31 mouse cellular contexts compared by ENCODE assay signal in the genomic region with DNA sequence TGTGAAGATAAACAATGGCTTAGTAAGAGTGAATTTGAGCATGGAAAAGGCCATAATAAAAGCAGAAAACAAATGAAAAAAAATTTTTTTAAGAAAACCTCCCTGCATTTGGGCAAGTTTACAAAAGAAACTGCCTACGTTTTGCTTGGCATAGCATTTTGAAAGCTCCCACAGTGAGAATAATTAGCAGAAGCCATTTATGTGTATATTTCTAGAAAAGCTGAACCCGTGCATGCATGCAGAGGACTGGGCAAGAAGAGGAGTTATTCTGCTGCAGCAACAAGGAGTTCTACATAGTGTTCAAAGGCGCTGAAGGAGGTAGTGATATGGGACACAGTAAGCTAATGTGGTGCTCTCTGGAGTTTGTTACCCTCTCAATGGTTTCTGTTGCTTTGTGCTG.
A peak's percentile ranks its signal among the peaks of the same experiment; 100 is the strongest.
DNase-seq lines count a peak whose midpoint lies in the region; ATAC-seq lines count a peak whose summit lies in the region.
"Had no signal": no experiment of that assay in that cellular context is flagged by ENCODE, and none has a peak within 500 bp of the region (broad histone marks: within the 10 kb centered on the region; RNA-seq: fewer than 3 reads in every experiment).

No protein-coding gene starts in this region.

- no peaks in the 10 kb centered on the region for H3K9me3 ChIP-seq in limb, embryonic 12.5 days
- H3K9me3 ChIP-seq in limb, embryonic 10.5 days (replicated peaks), result no peaks in the 10 kb centered on the region
- no peaks in the 10 kb centered on the region for H3K9me3 ChIP-seq in kidney, embryonic 14.5 days (ENCODE audit: control insufficient read depth, low read length)
- H3K9me3 ChIP-seq: embryonic facial prominence, embryonic 10.5 days; embryonic facial prominence, embryonic 13.5 days; forebrain, embryonic 13.5 days; G1E; heart, embryonic 12.5 days; heart, embryonic 15.5 days had no signal

- 0 out of 2 replicates have a peak overlapping the region, but pooled peaks have one; percentile 13 for H3K27ac ChIP-seq in limb, embryonic 12.5 days
- no peak overlapping the region for H3K27ac ChIP-seq in limb, embryonic 10.5 days
- no peak overlapping the region for H3K27ac ChIP-seq in kidney, embryonic 14.5 days (ENCODE audit: low read depth, low read length)
- H3K27ac ChIP-seq: embryonic facial prominence, embryonic 10.5 days; embryonic facial prominence, embryonic 13.5 days; forebrain, embryonic 13.5 days; heart, embryonic 15.5 days; hindbrain, embryonic 14.5 days; hindbrain, postnatal 0 days had no signal

- H3K36me3 ChIP-seq in limb, embryonic 12.5 days, result no peaks in the 10 kb centered on the region
- H3K36me3 ChIP-seq in limb, embryonic 10.5 days, result no peaks in the 10 kb centered on the region
- no peaks in the 10 kb centered on the region for H3K36me3 ChIP-seq in kidney, embryonic 14.5 days (ENCODE audit: control insufficient read depth, insufficient read depth, low read length)
- H3K36me3 ChIP-seq: embryonic facial prominence, embryonic 10.5 days; embryonic facial prominence, embryonic 13.5 days; G1E; heart, embryonic 12.5 days; heart, embryonic 15.5 days had no signal

- H3K9ac ChIP-seq in limb, embryonic 12.5 days (replicated peaks), result no peak overlapping the region
- H3K9ac ChIP-seq in kidney, embryonic 14.5 days (ENCODE audit: low read depth, low read length), result no peak overlapping the region
- H3K9ac ChIP-seq: embryonic facial prominence, embryonic 13.5 days; forebrain, embryonic 13.5 days; forebrain, postnatal 0 days; heart, embryonic 12.5 days; heart, embryonic 15.5 days; hindbrain, embryonic 14.5 days had no signal

- ATAC-seq in frontal cortex, adult (ENCODE audit: low TSS enrichment), result peak; percentile 97
- ATAC-seq in limb, embryonic 12.5 days (ENCODE audit: insufficient number of reproducible peaks, insufficient read depth, low FRiP score, low TSS enrichment, low read depth), result no peak
- ATAC-seq in kidney, embryonic 14.5 days (ENCODE audit: low FRiP score, low TSS enrichment), result no peak
- ATAC-seq: forebrain, embryonic 13.5 days; forebrain, postnatal 0 days; hindbrain, postnatal 0 days; inflammation-experienced regulatory T-cells, adult 6 months; Patski had no signal

- H3K4me3 ChIP-seq in limb, embryonic 12.5 days (replicated peaks), result no peak overlapping the region
- H3K4me3 ChIP-seq in limb, embryonic 10.5 days, result no peak overlapping the region
- H3K4me3 ChIP-seq in kidney, embryonic 14.5 days (ENCODE audit: low read length), result no peak overlapping the region
- H3K4me3 ChIP-seq: embryonic facial prominence, embryonic 10.5 days; embryonic facial prominence, embryonic 13.5 days; erythroblast, embryonic 14.5 days; forebrain, embryonic 13.5 days; heart, embryonic 12.5 days; heart, embryonic 15.5 days had no signal

- H3K27me3 ChIP-seq in limb, embryonic 12.5 days, result no peaks in the 10 kb centered on the region
- no peaks in the 10 kb centered on the region for H3K27me3 ChIP-seq in limb, embryonic 10.5 days (ENCODE audit: low read depth, poor library complexity, severe bottlenecking)
- no peaks in the 10 kb centered on the region for H3K27me3 ChIP-seq in kidney, embryonic 14.5 days (ENCODE audit: control insufficient read depth, insufficient read depth, low read length)
- H3K27me3 ChIP-seq: CH12.LX; embryonic facial prominence, embryonic 13.5 days; heart, embryonic 12.5 days; heart, embryonic 15.5 days had no signal

- WGBS in limb, embryonic 12.5 days, result 79% methylated on average over 3 of the region's 3 CpGs
- WGBS in limb, embryonic 10.5 days, result 85% methylated on average over 3 of the region's 3 CpGs
- WGBS in kidney, embryonic 14.5 days, result 78% methylated on average over 3 of the region's 3 CpGs

- H3K4me1 ChIP-seq in limb, embryonic 12.5 days (replicated peaks), result no peaks in the 10 kb centered on the region
- no peaks in the 10 kb centered on the region for H3K4me1 ChIP-seq in limb, embryonic 10.5 days
- H3K4me1 ChIP-seq in kidney, embryonic 14.5 days (ENCODE audit: control insufficient read depth, insufficient read depth, low read length), result no peaks in the 10 kb centered on the region
- H3K4me1 ChIP-seq: embryonic facial prominence, embryonic 10.5 days; embryonic facial prominence, embryonic 13.5 days; heart, embryonic 12.5 days; heart, embryonic 15.5 days had no signal

- no peak overlapping the region for H3K4me2 ChIP-seq in limb, embryonic 12.5 days
- H3K4me2 ChIP-seq in kidney, embryonic 14.5 days (replicated peaks; ENCODE audit: low read depth, low read length), result no peak overlapping the region
- H3K4me2 ChIP-seq: embryonic facial prominence, embryonic 13.5 days; forebrain, embryonic 13.5 days; heart, embryonic 12.5 days; heart, embryonic 15.5 days; hindbrain, embryonic 14.5 days had no signal

- DNase-seq in frontal cortex, postnatal 14 days (ENCODE audit: low spot score in 2 of 2), result no peak
- no peak for DNase-seq in limb, embryonic 10.5 days (ENCODE audit: low spot score)
- DNase-seq in brain, adult 2 months (ENCODE audit: low read depth, low spot score), result peak; percentile 51
- peak; percentile 38 for DNase-seq in telencephalon, adult 2 months (ENCODE audit: low read depth, low spot score)
- DNase-seq: adrenal gland, postnatal 10 days; adrenal gland, postnatal 36 days; B cell, adult 2 months; cerebellum, adult 11-12 months; cerebellum, adult 8-10 months; cerebellum, postnatal 36 days; embryo, embryonic 11 days; forebrain, postnatal 0 days; gastrocnemius, postnatal 25 days; heart, adult 18-20 months; heart, postnatal 10 days; heart, postnatal 4 days had no signal

Comparison
In these comparisons a context has a peak if more than half of its experiments do, and no peak if none do; other contexts are left out.
1. DNase-seq: peak in brain, adult 2 months (single experiment) and telencephalon, adult 2 months (single experiment); none in frontal cortex, postnatal 14 days (0 of 2) and limb, embryonic 10.5 days (single experiment).